Comparison of ENCODE assay signal across 23 mouse cellular contexts in genomic region chr12:31456271-31456670, GRCm38 (mm10).
"Had no signal": no experiment of that assay in that cellular context is flagged by ENCODE, and none has a peak within 500 bp of the region (broad histone marks: within the 10 kb centered on the region; RNA-seq: fewer than 3 reads in every experiment).

No protein-coding gene starts in this region.

- H3K4me3 ChIP-seq: heart, adult 2 months; heart, embryonic 13.5 days; heart, embryonic 15.5 days; hindbrain, embryonic 13.5 days; hindbrain, embryonic 15.5 days; left cerebral cortex, adult 2 months; limb, embryonic 13.5 days; limb, embryonic 15.5 days; liver, embryonic 12.5 days had no signal

- H3K9ac ChIP-seq: heart, embryonic 13.5 days; heart, embryonic 15.5 days; hindbrain, embryonic 13.5 days; hindbrain, embryonic 15.5 days; limb, embryonic 13.5 days; limb, embryonic 15.5 days; liver, embryonic 12.5 days had no signal

- ATAC-seq: hindbrain, postnatal 0 days; liver, embryonic 12.5 days had no signal

- H3K27ac ChIP-seq: heart, adult 2 months; heart, embryonic 13.5 days; heart, embryonic 15.5 days; hindbrain, embryonic 13.5 days; hindbrain, embryonic 15.5 days; hindbrain, postnatal 0 days; layer of hippocampus, adult 2 months; left cerebral cortex, adult 2 months; limb, embryonic 13.5 days; limb, embryonic 15.5 days; liver, embryonic 12.5 days had no signal

- DNase-seq: gastrocnemius, postnatal 14 days; gastrocnemius, postnatal 36 days; heart, adult 11 months; heart, adult 2 months; heart, postnatal 14 days; heart, postnatal 36 days; kidney, adult 18-20 months; kidney, adult 8-10 months; kidney, postnatal 10 days; kidney, postnatal 25 days; kidney, postnatal 4 days; left cerebral cortex, postnatal 4 days had no signal

- H3K4me2 ChIP-seq: heart, embryonic 11.5 days; heart, embryonic 13.5 days; heart, embryonic 15.5 days; hindbrain, embryonic 13.5 days; hindbrain, embryonic 15.5 days; limb, embryonic 13.5 days; limb, embryonic 15.5 days; liver, embryonic 12.5 days had no signal

- H3K4me1 ChIP-seq: heart, embryonic 13.5 days; heart, embryonic 15.5 days; hindbrain, embryonic 13.5 days; hindbrain, embryonic 15.5 days; limb, embryonic 13.5 days; limb, embryonic 15.5 days; liver, embryonic 12.5 days had no signal

- H3K36me3 ChIP-seq: heart, embryonic 13.5 days; heart, embryonic 15.5 days; hindbrain, embryonic 13.5 days; hindbrain, embryonic 15.5 days; limb, embryonic 13.5 days; limb, embryonic 15.5 days; liver, embryonic 12.5 days had no signal

- H3K27me3 ChIP-seq: heart, embryonic 13.5 days; heart, embryonic 15.5 days; hindbrain, embryonic 13.5 days; hindbrain, embryonic 15.5 days; limb, embryonic 13.5 days; limb, embryonic 15.5 days; liver, embryonic 12.5 days had no signal

- H3K9me3 ChIP-seq: heart, embryonic 13.5 days; heart, embryonic 15.5 days; hindbrain, embryonic 13.5 days; hindbrain, embryonic 15.5 days; limb, embryonic 13.5 days; limb, embryonic 15.5 days; liver, embryonic 12.5 days had no signal
